Mouse (Mus musculus) testis, adult 2 months (tissue): ENCODE results near the gene Ndufaf3. TPM values are rescaled to one million over a fixed set of nuclear protein-coding genes. Genes with fewer than 3 reads are reported as not detected.

Experiments used
- H3K27ac ChIP-seq: fragments of 200-500 bp; 2 replicates; pipeline ENCODE4 v1.5.1; 2012; ENCODE audit warnings: low read depth, low read length; ENCODE audit not compliant: control insufficient read depth, insufficient read depth
- H3K27me3 ChIP-seq: fragments of 200-500 bp; 2 replicates; pipeline ENCODE4 v1.6.1; 2012; ENCODE audit warnings: mild to moderate bottlenecking, low read length, moderate library complexity; ENCODE audit not compliant: control insufficient read depth, insufficient read depth
- H3K36me3 ChIP-seq: fragments of 200-500 bp; 2 replicates; pipeline ENCODE4 v1.6.1; 2012; ENCODE audit warnings: mild to moderate bottlenecking, low read length; ENCODE audit not compliant: control insufficient read depth, insufficient read depth
- H3K4me1 ChIP-seq: fragments of 200-500 bp; 2 replicates; pipeline ENCODE4 v1.6.1; 2012; ENCODE audit warnings: low read length; ENCODE audit not compliant: control insufficient read depth, insufficient read depth
- H3K4me3 ChIP-seq: fragments of 200-500 bp; 2 replicates; pipeline ENCODE4 v1.5.1; 2012; ENCODE audit warnings: low read depth, mild to moderate bottlenecking, low read length, moderate library complexity, mixed read lengths; ENCODE audit not compliant: control insufficient read depth
- CTCF ChIP-seq: fragments of 200-500 bp; IDR thresholded peaks from 2 replicates; pipeline ENCODE4 v1.5.1; 2012; ENCODE audit warnings: low read depth, mild to moderate bottlenecking, inconsistent platforms, low read length, moderate library complexity; ENCODE audit not compliant: control insufficient read depth, insufficient read depth, insufficient replicate concordance
- POLR2A ChIP-seq: fragments of 200-500 bp; IDR thresholded peaks from 2 replicates; pipeline ENCODE4 v1.6.1; 2012; ENCODE audit warnings: low read depth, mild to moderate bottlenecking, inconsistent platforms, low read length, moderate library complexity; ENCODE audit not compliant: control insufficient read depth
- polyA plus RNA-seq: library from polyadenylated mRNA; depleted of rRNA; stranded (reverse); fragments of >200 nt; gene quantifications from 2 replicates; pipeline ENCODE4 v1.2.3, GENCODE M21; 2012

The Ndufaf3 gene
- polyA plus RNA-seq, 1 experiment, result 347 TPM

- Histone ChIP-seq H3K27ac (peak overlapping the region; percentile 72), H3K36me3 (no peaks in the 10 kb centered on the region; the same call in none of the 2 replicates), H3K4me3 (peak overlapping the region; percentile 98), H3K4me1 (peaks cover 20% of the 10 kb centered on the region), H3K27me3 (no peaks in the 10 kb centered on the region)
- TF ChIP-seq CTCF, result peak; percentile 51; the same call in 1 of the 2 replicates
- peak; percentile 38; the same call in 1 of the 2 replicates for TF ChIP-seq POLR2A
Measured at GRCm38 (mm10) chr9:108570207-108570896, 3.1 kb upstream of the Ndufaf3 start.

- Histone ChIP-seq H3K27ac (peak within 1 kb of the TSS; percentile 95), H3K4me1 (peaks cover 20% of the 10 kb centered on the region), H3K4me3 (peak within 1 kb of the TSS; percentile 98), H3K27me3 (no peaks in the 10 kb centered on the region), H3K36me3 (no peaks in the 10 kb centered on the region; the same call in none of the 2 replicates)
- TF ChIP-seq POLR2A (peak; percentile 59; the same call in 1 of the 2 replicates), CTCF (no peak; the same call in 1 of the 2 replicates)
Measured at GRCm38 (mm10) chr9:108569381-108570206, 2.4 kb upstream of the Ndufaf3 start, which contains the start of gene Dalrd3. TSS of gene Dalrd3 (plus strand) at chr9:108569886.

GRCm38 (mm10) chr9:108568511-108568921, 1.3 kb upstream of the Ndufaf3 start:
- TF ChIP-seq CTCF (no peak), POLR2A (peak; percentile 30; the same call in 1 of the 2 replicates)
- Histone ChIP-seq H3K4me1 (peaks cover 20% of the 10 kb centered on the region), H3K36me3 (peaks cover 2% of the 10 kb centered on the region), H3K27me3 (no peaks in the 10 kb centered on the region), H3K4me3 (peak overlapping the region; percentile 98), H3K27ac (peak overlapping the region; percentile 95)

- no peaks in the 10 kb centered on the region for H3K27me3 ChIP-seq
- H3K27ac ChIP-seq, result peak overlapping the region; percentile 95
- H3K4me1 ChIP-seq, result peaks cover 20% of the 10 kb centered on the region
- peaks cover 2% of the 10 kb centered on the region for H3K36me3 ChIP-seq
- peak overlapping the region; percentile 98 for H3K4me3 ChIP-seq
- TF ChIP-seq CTCF (no peak), POLR2A (peak; percentile 17; the same call in 1 of the 2 replicates)
Measured at GRCm38 (mm10) chr9:108567931-108568419, 741 bp upstream of the Ndufaf3 start.

GRCm38 (mm10) chr9:108565881-108566814, 1.1 kb downstream of the Ndufaf3 start:
- Histone ChIP-seq H3K4me3 (peak overlapping the region; percentile 98), H3K4me1 (peaks cover 20% of the 10 kb centered on the region), H3K36me3 (peaks cover 2% of the 10 kb centered on the region), H3K27me3 (no peaks in the 10 kb centered on the region), H3K27ac (peak overlapping the region; percentile 95)
- peak; percentile 43; the same call in 1 of the 2 replicates for TF ChIP-seq POLR2A
- no peak for TF ChIP-seq CTCF

GRCm38 (mm10) chr9:108564131-108564530, 3.1 kb downstream of the Ndufaf3 start:
- Histone ChIP-seq H3K27me3 (no peaks in the 10 kb centered on the region), H3K27ac (no peak overlapping the region), H3K4me1 (peaks cover 9% of the 10 kb centered on the region), H3K36me3 (peaks cover 3% of the 10 kb centered on the region), H3K4me3 (peak overlapping the region; percentile 98)
- peak; percentile 5; the same call in 1 of the 2 replicates for TF ChIP-seq POLR2A
- no peak for TF ChIP-seq CTCF
